Mouse (Mus musculus) lung, adult 2 months (tissue): ENCODE measurements around the gene Shank2.

ENCODE experiments used
- CTCF ChIP-seq: fragments of 200-500 bp; IDR thresholded peaks from 2 replicates; pipeline ENCODE4 v1.5.1; 2011; ENCODE audit warnings: mild to moderate bottlenecking, low read length, control low read depth; ENCODE audit not compliant: insufficient read depth
- POLR2A ChIP-seq: fragments of 200-500 bp; IDR thresholded peaks from 2 replicates; pipeline ENCODE4 v1.6.1; 2011; ENCODE audit warnings: low read depth, mild to moderate bottlenecking, control low read depth, low read length, borderline replicate concordance; ENCODE audit errors: extremely low read depth

DNA sequence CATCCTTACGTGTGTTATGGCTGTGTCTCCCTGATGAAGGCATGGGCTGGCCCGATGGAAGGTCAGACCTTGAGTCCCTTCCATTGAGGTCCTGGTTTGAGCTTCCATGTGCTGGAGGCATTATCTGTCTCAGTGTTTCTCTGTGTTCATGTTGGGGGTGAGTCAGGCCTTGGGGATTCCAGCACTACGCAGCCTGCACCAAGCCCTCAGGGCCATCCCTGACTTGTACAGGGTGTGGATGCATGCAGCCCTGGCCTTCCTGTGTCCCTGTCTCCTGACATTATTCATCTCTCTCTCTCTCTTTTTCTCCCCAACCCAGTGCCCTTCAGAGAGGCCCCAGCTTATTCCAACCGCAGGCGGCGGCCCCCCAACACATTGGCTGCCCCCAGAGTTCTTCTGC lies 177.7 kb downstream of the Shank2 start:
- TF ChIP-seq POLR2A (no peak), CTCF (no peak)
